Comparison of ENCODE assay signal across 14 mouse cellular contexts in genomic region chr8:64726190-64726695, GRCm38 (mm10). TPM values are rescaled to one million over a fixed set of nuclear protein-coding genes. Genes with fewer than 3 reads are reported as not detected.
DNase-seq lines count a peak whose midpoint lies in the region.
"Had no signal": no experiment of that assay in that cellular context is flagged by ENCODE, and none has a peak within 500 bp of the region (broad histone marks: within the 10 kb centered on the region; RNA-seq: fewer than 3 reads in every experiment).

No protein-coding gene starts in this region.

- H3K36me3 ChIP-seq in macrophage (ENCODE audit: inconsistent target): peaks cover 19% of the 10 kb centered on the region

- peak; percentile 93 for DNase-seq in heart, adult 11 months
- no peak for DNase-seq in heart, postnatal 14 days
- DNase-seq in 3134 (ENCODE audit: extremely low read depth, insufficient read length, low spot score): peak; percentile 77
- DNase-seq in adrenal gland, adult 2 months: peak; percentile 80
- no peak for DNase-seq in ovary, adult 18-20 months (ENCODE audit: low spot score)
- no peak for DNase-seq in thymus, postnatal 0 days (ENCODE audit: low spot score)
- no peak for DNase-seq in ovary, postnatal 10 days (ENCODE audit: low spot score)
- DNase-seq: cerebellum, postnatal 36 days; gastrocnemius, postnatal 36 days; kidney, postnatal 36 days had no signal

- peaks cover 80% of the 10 kb centered on the region for H3K79me2 ChIP-seq in macrophage (ENCODE audit: inconsistent target)

- 9% methylated on average over 4 of the region's 4 CpGs for WGBS in macrophage (ENCODE audit: missing documents)

- H3K27ac ChIP-seq in macrophage: peak overlapping the region; percentile 64
- H3K27ac ChIP-seq: hindbrain, embryonic 13.5 days; limb, embryonic 12.5 days had no signal

- intact Hi-C loops in heart, postnatal 14 days (cut with DNase I): no loop called here

- no peak overlapping the region for H3K4me3 ChIP-seq in macrophage (ENCODE audit: inconsistent target)
- H3K4me3 ChIP-seq: erythroblast, embryonic 14.5 days; hindbrain, embryonic 13.5 days; limb, embryonic 12.5 days had no signal

RNA-seq across cellular contexts. Expression of gene Msmo1, which starts 7.3 kb away (rescaled TPM):
- 1 to 10 TPM; 7.7 to 8.8 TPM for total RNA-seq in heart, postnatal 14 days (2021)
- total RNA-seq in adrenal gland, adult 2 months (2021): 100 to 1,000 TPM; 213 to 344 TPM
- polyA plus RNA-seq in adrenal gland, adult 2 months (2012; rRNA removed): 19.4 and 34.0 TPM in 2 replicates
- 100 to 1,000 TPM in 1 of 26 experiments, 10 to 100 TPM in 25; 29.7 to 101 (median 58.6) TPM for total RNA-seq in macrophage (2018; cell fraction: chromatin; rRNA removed)
- 100 to 1,000 TPM; 101 to 242 (median 136) TPM for total RNA-seq in macrophage (2018; cell fraction: cytosol; rRNA removed)
- total RNA-seq in macrophage (2018; cell fraction: nucleus; rRNA removed): 100 to 1,000 TPM in 21 of 26 experiments, 10 to 100 TPM in 5; 44.6 to 362 (median 116) TPM
- 97.8 to 248 TPM (median 162 TPM) in 3 replicates for polyA plus RNA-seq in macrophage (2018)
- 58.5 and 62.0 TPM in 2 replicates for polyA plus RNA-seq in thymus, postnatal 0 days (2015; fragmentation: Nextera tagmentation; extraction: Ambion mirVana)

RNA-seq across cellular contexts. Expression of gene Cpe, which starts 33.4 kb away (rescaled TPM):
- total RNA-seq in heart, postnatal 14 days (2021): 100 to 1,000 TPM; 283 to 292 TPM
- total RNA-seq in adrenal gland, adult 2 months (2021): 1,000 to 10,000 TPM in 1 of 2 experiments, 100 to 1,000 TPM in 1; 895 to 1,063 TPM
- polyA plus RNA-seq in adrenal gland, adult 2 months (2012; rRNA removed): 299 and 315 TPM in 2 replicates
- 10 to 100 TPM in 1 of 26 experiments, 1 to 10 TPM in 8, under 1 TPM in 4, not detected in 13; 0.36 to 29.1 (median 1.7) TPM for total RNA-seq in macrophage (2018; cell fraction: chromatin; rRNA removed)
- total RNA-seq in macrophage (2018; cell fraction: cytosol; rRNA removed): 1 to 10 TPM in 25 of 26 experiments, under 1 TPM in 1; 0.97 to 4.9 (median 2.4) TPM
- total RNA-seq in macrophage (2018; cell fraction: nucleus; rRNA removed): 1 to 10 TPM in 25 of 26 experiments, under 1 TPM in 1; 0.93 to 8.1 (median 2.6) TPM
- polyA plus RNA-seq in macrophage (2018): 1.4 to 7.5 TPM (median 4.5 TPM) in 3 replicates
- 15.3 and 17.8 TPM in 2 replicates for polyA plus RNA-seq in thymus, postnatal 0 days (2015; fragmentation: Nextera tagmentation; extraction: Ambion mirVana)
- polyA plus RNA-seq: erythroblast, embryonic 14.5 days had no signal

Comparison
In these comparisons a context has a peak if more than half of its experiments do, and no peak if none do; other contexts are left out.
1. DNase-seq: peak in heart, adult 11 months (single experiment), 3134 (single experiment) and adrenal gland, adult 2 months (single experiment); none in heart, postnatal 14 days (0 of 2), ovary, adult 18-20 months (single experiment), thymus, postnatal 0 days (single experiment) and ovary, postnatal 10 days (single experiment).
2. RNA of gene Cpe, which starts 33.4 kb away (polyA plus RNA-seq): 299 to 315 TPM in adrenal gland, adult 2 months; 15.3 to 17.8 TPM in thymus, postnatal 0 days and 1.4 to 7.5 TPM in macrophage; every median in the first group is over 10 times any median in the second.